Mouse (Mus musculus): Measurements from ENCODE around the gene Cdk20.

GRCm38 (mm10) chr13:64477968-64478367 lies 45.9 kb downstream of the Cdk20 start:
- TF ChIP-seq POLR2A (IDR thresholded peaks at IDR 0.05; ENCODE audit: borderline replicate concordance, extremely low read depth, insufficient read depth, insufficient read length, poor library complexity, severe bottlenecking) (no peak), CTCF (IDR thresholded peaks at IDR 0.05; ENCODE audit: borderline replicate concordance, extremely low read depth, insufficient read depth, insufficient read length) (no peak)
